Mouse (Mus musculus) adrenal gland, postnatal 4 days (tissue): ENCODE results near the gene Dars2. TPM values are rescaled to one million over a fixed set of nuclear protein-coding genes. Genes with fewer than 3 reads are reported as not detected.

Source experiments
- DNase-seq, 2 experiments: peaks; one replicate each; pipeline ENCODE4 v3.0.0; 2021 to 2022; ENCODE audit warnings: low spot score in 2 of 2, mixed read lengths in 2 of 2
- long read RNA-seq, 2 experiments: library from polyadenylated mRNA; stranded (forward); transcript quantifications; one replicate each; pipeline ENCODE4 v2.0.0; 2021
- total RNA-seq, 2 experiments: library from RNA; stranded (reverse); gene quantifications; 2 replicates each; pipeline ENCODE4 v1.2.3; 2021

The Dars2 gene
- total RNA-seq, result 10 to 100 TPM; 30.2 to 31.0 TPM
- long read RNA-seq, experiment 1, transcript Dars2-201 (17 exons, 3,619 nt), result major isoform, 29 of 47 reads
- long read RNA-seq, experiment 1, partial matches to known transcripts, result 0 of 47 reads
- long read RNA-seq, experiment 1, other reads (novel, unspliced or antisense), result 16 of 47 reads
- long read RNA-seq, experiment 2, transcript Dars2-201 (17 exons, 3,619 nt), result major isoform, 62 of 77 reads
- long read RNA-seq, experiment 2, partial matches to known transcripts, result 0 of 77 reads
- long read RNA-seq, experiment 2, other reads (novel, unspliced or antisense), result 15 of 77 reads

DNA sequence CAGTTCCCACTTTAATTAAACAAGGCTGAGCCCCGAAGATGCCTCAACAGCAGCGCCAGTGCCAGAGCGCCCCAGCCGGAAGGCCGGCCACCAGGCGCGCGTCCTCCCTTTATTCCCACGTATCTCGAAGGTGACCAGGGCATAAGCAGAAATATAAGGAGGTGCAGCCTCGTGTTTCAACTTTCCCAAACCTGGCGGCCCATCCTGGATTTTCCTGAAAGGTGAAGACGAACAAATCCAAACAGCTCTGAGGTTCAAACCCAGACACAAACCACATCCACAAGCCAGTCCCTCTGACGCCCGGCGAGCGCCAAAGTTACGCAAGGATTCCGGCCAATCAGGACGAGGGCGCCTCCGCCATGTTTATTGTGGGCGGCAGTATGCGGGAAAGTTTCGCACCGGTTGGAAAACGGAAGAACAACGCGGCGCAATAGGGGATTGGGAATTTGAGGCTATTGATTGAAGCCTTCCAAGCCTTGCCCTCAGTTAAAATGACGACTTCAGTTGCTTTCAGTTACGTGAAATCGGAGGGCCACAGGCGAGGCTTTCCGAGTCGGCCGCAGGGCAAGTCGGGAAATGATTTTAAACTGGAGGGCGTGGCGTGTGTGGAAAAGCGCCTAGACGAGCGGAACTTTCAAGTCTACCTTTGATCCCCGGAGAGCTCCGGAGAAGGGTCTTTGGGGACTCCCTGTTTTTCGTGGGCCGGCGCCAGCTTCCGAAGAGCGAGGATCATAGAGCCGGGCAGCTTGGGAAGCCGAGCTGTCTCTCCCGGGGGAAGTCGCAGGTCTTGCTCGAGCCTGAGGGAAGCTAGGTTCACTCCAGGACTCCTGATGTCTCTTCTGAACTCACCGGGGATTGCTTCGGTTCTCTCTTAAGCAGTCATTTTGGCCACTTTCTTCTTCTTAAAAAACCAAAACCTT, at the start of gene Dars2, which contains the start of gene Cenpl:
Gene Dars2 (minus strand): TSS at position 307 of the 920 bp plus-strand sequence.
Gene Cenpl (plus strand): TSS at position 362 of the 920 bp plus-strand sequence.
- DNase-seq, result peak; percentile 83 to 94

DNA sequence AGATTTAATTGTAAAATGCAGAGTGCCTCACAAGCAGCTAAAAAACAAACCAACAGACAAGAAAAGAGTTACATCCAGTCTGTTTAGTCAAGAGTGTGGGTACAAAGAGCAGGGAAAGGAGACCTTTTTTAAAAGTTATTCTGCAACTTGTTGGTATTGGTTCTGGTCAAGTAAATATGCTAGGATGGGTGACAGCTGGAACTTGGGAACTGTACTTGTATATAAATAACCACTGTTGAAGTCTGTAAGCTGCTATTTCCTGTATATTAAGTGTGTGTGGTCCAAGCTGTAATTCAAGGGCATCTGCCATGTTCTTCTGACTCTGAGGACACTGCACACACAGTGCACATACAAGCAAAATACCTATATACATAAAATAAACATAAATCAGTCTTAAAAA, 44.1 kb upstream of the Dars2 start:
- DNase-seq, result no peak

DNA sequence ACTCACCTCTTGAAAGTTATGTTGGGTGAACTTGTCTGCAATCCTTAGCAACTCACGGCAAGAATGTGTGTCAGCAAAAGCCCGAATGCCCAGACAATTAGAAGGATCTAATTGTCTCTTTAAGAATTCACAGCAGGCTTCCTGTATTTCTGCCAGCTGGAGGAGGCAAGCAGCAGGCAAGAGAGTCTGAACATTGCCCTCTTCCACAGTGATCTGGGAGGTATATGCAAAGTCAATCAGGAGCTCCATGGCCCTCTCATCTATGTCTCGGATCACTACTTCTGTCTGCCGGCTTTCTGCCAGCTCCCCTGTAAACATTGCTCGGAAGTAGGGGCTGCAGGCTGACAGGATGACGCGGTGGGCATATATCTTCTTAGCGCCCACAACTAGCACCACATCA, 38.8 kb upstream of the Dars2 start:
- no peak for DNase-seq

DNA sequence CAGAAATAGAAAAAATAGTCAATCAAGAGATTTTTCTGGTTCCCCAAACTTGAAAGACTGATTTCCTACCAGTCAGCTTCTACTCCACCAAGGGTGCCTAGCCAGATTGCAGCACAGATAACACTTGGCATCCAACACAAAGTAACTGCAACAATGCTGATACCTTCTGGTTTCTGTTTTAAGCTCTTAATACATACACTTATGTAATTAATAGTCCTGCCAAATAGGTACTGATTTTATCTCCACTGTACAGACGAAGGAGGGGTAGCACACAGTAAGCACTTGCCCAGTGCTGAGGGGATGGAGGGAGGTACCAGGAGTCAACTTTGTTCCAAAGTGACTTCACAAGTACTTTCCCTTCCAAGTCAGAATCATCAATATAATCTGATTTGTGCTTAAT, 33.4 kb upstream of the Dars2 start:
- DNase-seq, result no peak

DNA sequence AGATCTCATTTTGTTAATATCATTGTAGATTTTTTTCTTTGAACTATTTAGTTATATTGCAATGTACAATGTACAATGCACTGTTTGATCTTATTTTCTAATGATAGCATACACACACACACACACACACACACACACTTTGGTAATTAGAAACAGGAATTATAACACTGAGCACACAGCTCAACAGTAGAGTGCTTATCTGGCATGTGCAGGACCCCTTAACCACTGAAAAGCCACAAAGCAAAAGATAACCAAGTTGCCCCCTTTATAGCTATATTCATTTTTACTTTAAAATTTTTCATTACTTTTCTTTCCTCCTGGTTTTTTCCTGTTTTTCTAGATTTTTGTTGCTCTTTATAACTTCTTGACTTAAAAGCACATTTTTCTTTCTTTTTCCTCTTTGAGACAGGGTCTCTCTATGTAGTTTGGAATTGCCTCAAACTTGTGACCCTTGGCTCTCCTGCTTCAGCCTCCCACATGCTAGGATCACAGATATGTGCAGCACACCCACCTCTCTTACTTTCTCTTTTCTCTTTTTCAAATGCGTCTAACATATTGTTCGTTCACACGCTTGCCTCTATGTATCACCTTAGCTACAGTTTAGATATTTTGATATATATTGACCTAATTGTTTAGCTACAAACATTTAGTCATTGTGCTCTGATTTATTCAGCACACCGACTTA, 29.4 kb upstream of the Dars2 start:
- DNase-seq, result no peak

DNA sequence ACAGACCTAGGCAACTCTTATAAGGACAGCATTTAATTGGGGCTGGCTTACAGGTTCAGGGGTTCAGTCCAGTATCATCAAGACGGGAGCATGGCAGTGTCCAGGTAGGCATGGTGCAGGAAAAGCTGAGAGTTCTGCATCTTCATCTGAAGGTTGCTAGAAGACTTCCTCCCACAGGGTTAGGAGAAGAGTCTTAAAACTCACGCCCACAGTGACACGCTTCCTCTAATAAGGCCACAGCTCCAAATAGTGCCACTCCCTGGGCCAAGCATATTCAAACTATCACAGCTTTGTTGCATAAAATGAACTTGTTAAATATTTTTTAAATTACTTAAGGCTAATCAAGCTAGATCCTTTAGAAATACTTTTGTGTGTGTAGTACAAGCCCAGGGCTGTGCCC, 6.8 kb upstream of the Dars2 start:
- DNase-seq, result no peak

DNA sequence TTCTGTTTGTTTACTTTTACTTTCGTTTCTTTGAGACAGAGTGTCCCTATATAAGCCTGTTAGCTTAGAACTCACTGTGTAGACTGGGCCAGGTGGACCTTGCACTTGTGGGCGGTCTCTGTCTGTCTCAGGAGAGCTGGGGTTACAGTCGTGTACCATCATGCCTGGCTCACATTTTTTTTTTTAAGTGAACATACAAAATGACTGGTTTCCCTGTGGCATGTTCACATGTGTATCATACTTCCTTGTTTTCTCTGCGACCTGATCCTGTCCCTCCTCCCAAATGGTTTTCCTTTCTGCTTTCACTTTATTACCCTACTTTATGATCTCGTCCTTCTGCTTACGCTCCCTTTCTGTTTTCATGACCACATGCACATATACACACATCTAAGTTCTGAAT, 5.8 kb upstream of the Dars2 start:
- DNase-seq, result no peak

DNA sequence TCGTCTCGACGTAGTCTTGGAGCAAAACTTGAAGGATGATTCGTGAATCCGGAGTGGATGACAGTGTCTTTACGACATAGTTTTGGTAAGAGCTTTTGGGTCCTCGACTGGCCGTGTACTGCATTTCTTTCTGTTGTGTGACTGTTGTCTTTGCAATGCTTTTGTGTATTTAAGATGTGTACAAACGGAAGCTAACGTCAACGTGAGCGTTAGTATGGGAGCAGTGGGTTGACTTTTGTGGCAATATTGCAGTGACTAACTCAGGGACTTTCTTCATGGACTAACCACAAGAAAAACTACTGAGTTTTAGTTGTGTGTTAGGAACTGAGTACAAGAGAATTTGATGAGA, 788 bp upstream of the Dars2 start:
- DNase-seq, result no peak

DNA sequence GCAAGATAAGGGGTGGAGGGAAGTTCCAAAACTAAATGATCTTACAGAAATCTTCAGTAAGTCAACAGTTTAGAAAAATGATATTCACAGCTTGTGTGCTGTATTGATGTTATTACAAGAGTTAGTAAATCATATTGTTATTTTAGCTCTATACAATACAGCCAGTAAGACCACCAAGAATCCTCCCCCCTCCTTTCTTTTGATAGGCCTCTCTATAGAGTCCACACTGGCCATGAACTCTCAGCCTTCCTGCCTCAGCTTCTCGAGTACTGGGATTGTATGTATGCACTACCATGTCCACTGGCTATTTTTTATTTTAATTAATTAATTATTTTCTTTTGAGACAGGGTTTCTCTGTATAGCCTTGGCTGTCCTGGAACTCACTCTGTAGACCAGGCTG, 7.1 kb downstream of the Dars2 start:
- DNase-seq, result no peak

DNA sequence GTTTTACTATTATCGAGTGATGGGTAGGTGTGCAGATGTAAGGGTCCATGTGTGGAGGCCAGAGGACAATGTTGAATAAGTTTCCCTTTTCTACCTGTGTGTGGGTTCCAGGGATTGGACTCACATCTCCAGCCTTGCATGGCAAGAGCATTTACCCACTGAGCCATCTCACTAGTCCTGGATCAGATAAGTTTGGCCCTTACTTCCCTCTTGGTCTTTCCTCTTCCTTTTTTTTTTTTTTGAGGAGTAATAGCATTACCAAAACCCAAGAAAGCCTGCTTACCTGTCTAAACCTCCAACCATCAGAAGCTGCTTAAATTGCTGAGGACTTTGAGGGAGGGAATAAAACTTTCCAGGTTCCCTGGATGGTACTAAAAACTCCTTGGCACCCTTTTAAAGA, 13.3 kb downstream of the Dars2 start:
- no peak for DNase-seq

DNA sequence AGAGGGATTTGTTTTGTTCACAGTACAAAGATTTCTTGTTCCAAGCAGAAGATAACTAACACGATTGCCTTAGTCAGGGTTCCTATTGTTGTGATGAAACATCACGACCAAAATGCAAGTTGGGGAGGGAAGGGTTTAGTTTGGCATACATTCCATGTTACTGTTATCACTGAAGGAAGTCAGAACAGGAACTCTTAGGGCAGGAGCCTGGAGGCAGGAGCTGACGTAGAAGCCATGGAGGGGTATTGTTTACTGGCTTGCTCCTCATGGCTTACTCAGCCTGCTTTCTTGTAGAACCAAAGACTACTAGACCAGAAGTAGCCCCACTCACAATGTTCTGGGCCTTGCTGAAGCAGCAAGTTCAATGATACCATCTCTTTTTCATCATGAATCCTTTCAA, 23.5 kb downstream of the Dars2 start:
- no peak for DNase-seq

DNA sequence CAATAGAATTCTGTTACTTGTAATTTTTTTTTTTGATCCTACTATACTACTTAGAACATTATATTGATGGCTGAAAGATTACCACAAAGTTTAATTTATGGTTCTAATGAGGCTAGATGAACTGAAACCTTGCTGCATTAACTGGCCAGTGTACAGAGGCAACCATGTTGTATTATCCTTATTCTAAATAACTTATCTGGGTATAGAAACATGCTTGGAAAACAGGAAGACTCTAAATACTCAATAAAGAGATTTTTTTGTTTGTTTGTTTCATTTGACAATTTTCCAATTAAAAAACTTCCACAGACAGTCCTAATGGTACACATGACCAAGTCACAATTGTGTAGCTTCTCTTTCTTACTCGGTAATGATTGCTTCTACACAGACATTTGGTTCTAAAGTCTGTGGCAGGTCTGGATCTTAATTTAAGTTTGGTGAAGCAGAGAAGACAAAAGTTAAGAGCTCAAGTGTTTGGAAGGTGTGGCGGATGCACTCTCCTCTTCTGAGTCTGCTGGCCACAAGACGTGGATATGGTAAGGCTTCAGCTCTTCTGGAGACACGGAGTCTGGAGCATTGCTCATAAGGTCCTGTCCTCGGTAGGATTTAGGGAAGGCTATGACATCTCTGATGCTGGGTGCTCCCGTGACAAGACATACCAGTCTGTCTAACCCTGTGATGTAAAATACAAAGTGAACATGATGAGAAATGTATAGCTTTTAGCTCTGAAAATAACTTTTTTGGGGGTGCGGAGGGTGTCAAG, 29.0 kb downstream of the Dars2 start:
- no peak for DNase-seq

DNA sequence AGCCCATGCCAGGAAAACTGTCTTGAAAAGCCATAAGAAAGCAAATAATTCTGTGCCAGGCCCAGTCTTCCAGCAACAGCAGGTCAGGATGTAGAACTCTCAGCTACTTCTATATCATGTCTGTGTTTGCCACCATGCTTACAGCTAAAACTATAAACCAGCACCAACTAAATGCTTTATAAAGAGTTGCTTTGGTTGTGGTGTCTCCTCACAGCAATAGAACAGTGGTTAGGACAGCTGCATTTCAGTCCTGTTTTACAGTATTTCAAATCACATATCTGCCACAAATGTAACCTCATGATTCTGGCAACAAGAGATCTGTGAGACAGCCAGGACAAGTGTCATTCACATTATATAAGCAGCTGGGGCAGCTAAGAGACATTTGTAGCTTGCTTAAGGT, 29.6 kb downstream of the Dars2 start:
- no peak for DNase-seq

DNA sequence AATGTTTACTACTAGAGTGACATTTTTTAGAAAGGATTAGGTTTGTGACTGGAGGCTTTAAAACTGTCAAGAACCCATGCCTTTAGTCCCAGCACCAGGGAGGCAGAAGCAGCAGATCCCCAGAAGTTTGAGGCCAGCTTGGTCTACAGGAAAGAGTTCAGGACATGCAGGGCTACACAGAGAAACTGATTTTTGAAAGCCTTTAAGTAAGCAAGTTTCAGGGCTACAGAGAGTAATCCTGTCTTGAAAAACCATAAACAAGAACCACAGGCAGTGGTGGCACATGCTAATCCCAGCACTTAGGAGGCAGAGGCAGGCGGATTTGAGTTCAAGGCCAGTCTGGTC, 30.1 kb downstream of the Dars2 start:
- DNase-seq, result no peak

DNA sequence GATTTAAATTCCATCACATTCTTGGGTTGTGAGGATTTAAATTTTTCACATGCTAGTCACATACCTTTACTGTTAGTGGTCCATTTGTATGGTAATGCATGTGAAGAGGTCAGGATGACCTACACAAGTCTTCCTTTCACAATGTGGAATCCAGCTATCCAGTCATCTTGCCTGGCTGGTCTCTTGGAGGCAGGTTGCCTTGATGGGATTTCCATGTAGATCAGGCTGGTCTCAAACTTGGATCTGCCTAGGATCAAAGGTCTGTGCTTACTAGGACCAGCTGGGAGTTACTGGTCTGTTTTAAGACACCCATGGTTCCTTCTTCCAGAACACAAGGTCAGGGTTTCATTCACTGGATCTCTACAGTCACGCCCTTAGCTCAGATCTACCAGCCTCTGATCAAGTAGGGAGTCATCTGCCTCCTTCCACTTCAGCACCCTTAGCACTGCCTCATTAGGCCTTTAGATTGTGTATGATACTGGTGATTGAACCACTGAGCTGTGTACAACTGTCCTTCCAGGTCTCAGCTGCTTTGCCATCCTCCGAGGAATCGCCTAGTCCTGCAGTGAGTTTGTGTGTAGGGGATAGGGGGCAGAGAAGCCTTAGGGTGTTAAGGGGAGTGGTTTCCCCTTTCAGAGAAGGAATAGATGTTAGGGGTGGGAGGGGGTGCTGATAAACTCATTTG, 30.6 kb downstream of the Dars2 start:
- DNase-seq, result no peak

DNA sequence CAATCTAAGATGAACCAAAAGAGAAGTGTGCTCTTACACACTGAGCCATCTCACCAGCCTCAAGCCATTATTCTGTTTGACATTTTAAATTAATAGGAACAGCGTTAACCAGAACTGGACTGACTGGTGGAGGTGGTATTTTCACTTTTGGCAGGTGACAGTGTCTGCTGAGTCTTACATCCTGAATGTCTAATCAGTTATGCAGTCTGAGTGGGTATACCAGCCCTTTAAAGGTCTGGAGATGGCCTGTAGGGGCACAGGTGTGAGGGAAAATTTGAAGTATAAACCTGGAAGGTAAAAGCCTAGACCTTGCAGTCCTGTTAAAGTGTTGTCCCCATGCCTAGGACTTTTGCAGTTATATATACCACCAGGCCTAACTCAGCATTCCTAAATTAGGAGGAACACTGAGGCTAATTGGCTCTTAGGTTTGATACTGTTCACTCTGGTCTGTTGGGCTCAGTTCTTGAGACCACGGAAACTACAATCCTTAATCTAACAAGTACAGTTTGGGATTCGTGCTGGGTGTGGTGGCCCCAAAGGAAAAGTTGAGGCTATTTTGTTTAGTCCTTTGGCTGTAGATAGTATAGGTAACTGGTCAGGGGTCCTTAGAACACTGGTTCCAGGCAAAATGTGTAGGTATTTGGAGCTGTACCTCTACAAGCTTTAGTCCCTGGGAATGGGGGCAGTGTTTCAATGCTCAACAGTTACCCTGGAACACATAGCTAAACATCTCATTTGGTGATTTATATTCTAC, 31.3 kb downstream of the Dars2 start:
- no peak for DNase-seq

DNA sequence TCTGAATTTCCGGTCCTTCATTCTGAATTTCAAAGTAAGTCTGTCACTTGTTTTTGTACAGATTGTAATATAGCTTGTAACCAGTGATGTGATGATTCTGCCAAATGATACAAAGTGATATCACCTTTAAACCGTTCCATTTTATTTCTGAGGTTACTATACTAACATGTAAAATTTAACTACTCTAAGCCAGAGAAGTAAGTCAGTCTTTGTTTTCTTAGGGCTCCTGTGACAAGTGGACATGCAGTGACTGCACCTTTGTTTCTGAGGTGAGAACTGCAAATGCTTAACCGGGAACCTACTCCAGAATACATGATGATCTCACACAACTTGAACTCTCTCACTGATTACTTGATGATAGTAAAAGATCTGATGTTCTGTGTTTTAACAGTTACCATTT, 32.5 kb downstream of the Dars2 start:
- DNase-seq, result no peak

DNA sequence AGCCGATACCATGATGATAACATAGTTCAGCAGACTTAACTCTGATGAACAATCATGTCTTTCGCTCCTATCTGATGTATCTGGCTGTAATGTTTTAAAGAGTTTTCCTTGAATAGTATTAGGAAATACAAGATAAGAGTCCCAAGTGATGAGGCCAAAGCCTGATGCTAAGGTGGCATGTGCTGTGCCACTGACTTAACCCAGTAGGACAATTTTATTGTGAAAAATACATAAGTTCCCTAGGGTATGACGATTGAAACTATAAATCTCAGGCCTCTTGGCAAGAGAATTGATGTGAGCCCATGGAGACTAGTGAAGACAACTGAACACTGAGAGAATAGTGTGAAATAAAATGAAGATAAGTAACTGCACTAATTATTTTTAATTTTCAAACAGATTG, 32.9 kb downstream of the Dars2 start:
- no peak for DNase-seq

DNA sequence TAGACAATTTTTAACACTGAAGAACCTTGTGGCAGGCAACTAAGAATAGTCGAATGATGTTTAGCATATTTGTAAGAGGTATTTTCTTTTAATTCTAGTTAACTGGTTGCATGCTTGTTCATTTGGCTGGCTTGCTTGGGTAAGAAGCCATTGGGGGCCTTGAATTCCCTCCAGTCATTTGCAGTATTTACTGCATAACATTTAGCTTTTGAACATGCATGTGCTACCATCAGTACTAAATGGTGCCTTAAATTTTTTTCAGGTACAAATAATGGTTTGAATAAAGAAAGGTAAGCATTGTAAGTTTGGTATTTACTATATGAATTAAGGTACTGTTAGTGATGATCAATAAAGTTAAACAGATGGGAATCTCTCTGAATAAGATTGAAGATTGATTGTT, 33.4 kb downstream of the Dars2 start:
- no peak for DNase-seq

DNA sequence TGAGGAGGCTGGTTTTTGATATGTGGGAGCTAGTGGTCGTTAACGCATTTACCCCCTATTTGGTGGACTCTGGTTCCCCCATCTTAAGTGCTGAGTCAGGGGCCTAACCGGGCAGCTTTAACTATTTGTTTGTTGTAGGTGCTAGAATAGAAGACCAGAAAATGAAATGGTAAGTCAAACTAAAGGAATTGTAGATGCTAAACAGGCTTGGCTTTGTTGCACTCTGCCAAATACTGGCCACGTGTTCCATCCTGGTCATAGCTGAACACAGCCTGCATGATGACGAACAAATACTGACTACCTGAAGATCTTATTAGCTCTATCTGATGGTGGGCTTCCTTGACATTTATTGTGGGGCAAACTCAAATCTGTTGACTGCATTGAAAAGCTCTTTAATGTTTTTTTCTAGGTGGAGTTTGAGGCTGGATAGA, 34.0 kb downstream of the Dars2 start:
- no peak for DNase-seq
